Mouse (Mus musculus): ENCODE data around the gene Fbxl2. TPM values are rescaled to one million over a fixed set of nuclear protein-coding genes. Genes with fewer than 3 reads are reported as not detected.

Gene Fbxl2
- polyA plus RNA-seq, 1 experiment = 13.8 TPM

- no peak overlapping the region for H3K27ac ChIP-seq (ENCODE audit: control insufficient read depth, insufficient read depth, low read depth, low read length, poor library complexity)
- TF ChIP-seq POLR2A (IDR thresholded peaks at IDR 0.05; ENCODE audit: borderline replicate concordance, control insufficient read depth, low read depth, low read length) (no peak), CTCF (IDR thresholded peaks at IDR 0.05; ENCODE audit: control insufficient read depth, insufficient read depth, low read length) (no peak)
- no peak overlapping the region for H3K4me3 ChIP-seq (replicated peaks; ENCODE audit: control insufficient read depth, low read depth, low read length)
- WGBS = 86% methylated on average over 11 of the region's 11 CpGs
- H3K4me1 ChIP-seq (ENCODE audit: control insufficient read depth, insufficient read depth, low read length) = no peaks in the 10 kb centered on the region
Measured at GRCm38 (mm10) chr9:113977225-113977840, 68.7 kb downstream of the Fbxl2 start.

GRCm38 (mm10) chr9:113976264-113976663 is 69.7 kb downstream of the Fbxl2 start:
- H3K27ac ChIP-seq (ENCODE audit: control insufficient read depth, insufficient read depth, low read depth, low read length, poor library complexity) = no peak overlapping the region
- no peak overlapping the region for H3K4me3 ChIP-seq (replicated peaks; ENCODE audit: control insufficient read depth, low read depth, low read length)
- TF ChIP-seq CTCF (IDR thresholded peaks at IDR 0.05; ENCODE audit: control insufficient read depth, insufficient read depth, low read length) (no peak), POLR2A (IDR thresholded peaks at IDR 0.05; ENCODE audit: borderline replicate concordance, control insufficient read depth, low read depth, low read length) (no peak)
- 94% methylated on average over 10 of the region's 10 CpGs for WGBS
- no peaks in the 10 kb centered on the region for H3K4me1 ChIP-seq (ENCODE audit: control insufficient read depth, insufficient read depth, low read length)

- WGBS = 88% methylated on average over 7 of the region's 7 CpGs
- Histone ChIP-seq H3K4me1 (ENCODE audit: control insufficient read depth, insufficient read depth, low read length) (no peaks in the 10 kb centered on the region), H3K27ac (ENCODE audit: control insufficient read depth, insufficient read depth, low read depth, low read length, poor library complexity) (no peak overlapping the region), H3K4me3 (replicated peaks; ENCODE audit: control insufficient read depth, low read depth, low read length) (no peak overlapping the region)
- no peak for TF ChIP-seq POLR2A (IDR thresholded peaks at IDR 0.05; ENCODE audit: borderline replicate concordance, control insufficient read depth, low read depth, low read length)
- no peak for TF ChIP-seq CTCF (IDR thresholded peaks at IDR 0.05; ENCODE audit: control insufficient read depth, insufficient read depth, low read length)
Measured at GRCm38 (mm10) chr9:113975442-113975841, 70.5 kb downstream of the Fbxl2 start.

GRCm38 (mm10) chr9:113974945-113975344 is 71.0 kb downstream of the Fbxl2 start:
- TF ChIP-seq POLR2A (IDR thresholded peaks at IDR 0.05; ENCODE audit: borderline replicate concordance, control insufficient read depth, low read depth, low read length) (no peak), CTCF (IDR thresholded peaks at IDR 0.05; ENCODE audit: control insufficient read depth, insufficient read depth, low read length) (no peak)
- no peak overlapping the region for H3K4me3 ChIP-seq (replicated peaks; ENCODE audit: control insufficient read depth, low read depth, low read length)
- 95% methylated on average over 4 of the region's 4 CpGs for WGBS
- H3K4me1 ChIP-seq (ENCODE audit: control insufficient read depth, insufficient read depth, low read length) = no peaks in the 10 kb centered on the region
- H3K27ac ChIP-seq (ENCODE audit: control insufficient read depth, insufficient read depth, low read depth, low read length, poor library complexity) = no peak overlapping the region

- TF ChIP-seq CTCF (IDR thresholded peaks at IDR 0.05; ENCODE audit: control insufficient read depth, insufficient read depth, low read length) (no peak), POLR2A (IDR thresholded peaks at IDR 0.05; ENCODE audit: borderline replicate concordance, control insufficient read depth, low read depth, low read length) (no peak)
- 96% methylated on average over 4 of the region's 4 CpGs for WGBS
Measured at GRCm38 (mm10) chr9:113973857-113974256, 72.1 kb downstream of the Fbxl2 start.

GRCm38 (mm10) chr9:113971615-113972014 is 74.4 kb downstream of the Fbxl2 start:
- Histone ChIP-seq H3K4me1 (ENCODE audit: control insufficient read depth, insufficient read depth, low read length) (peaks cover 1% of the 10 kb centered on the region; the same call in 1 of the 2 replicates), H3K27ac (ENCODE audit: control insufficient read depth, insufficient read depth, low read depth, low read length, poor library complexity) (no peak overlapping the region), H3K4me3 (replicated peaks; ENCODE audit: control insufficient read depth, low read depth, low read length) (no peak overlapping the region)
- no peak for TF ChIP-seq CTCF (IDR thresholded peaks at IDR 0.05; ENCODE audit: control insufficient read depth, insufficient read depth, low read length)
- TF ChIP-seq POLR2A (IDR thresholded peaks at IDR 0.05; ENCODE audit: borderline replicate concordance, control insufficient read depth, low read depth, low read length) = no peak
- WGBS = 77% methylated on average over 8 of the region's 8 CpGs

More at GRCm38 (mm10) chr9:113973857-113974256, 72.1 kb downstream of the Fbxl2 start:
- H3K4me1 ChIP-seq (ENCODE audit: control insufficient read depth, insufficient read depth, low read length) = no peaks in the 10 kb centered on the region
- H3K27ac ChIP-seq (ENCODE audit: control insufficient read depth, insufficient read depth, low read depth, low read length, poor library complexity) = no peak overlapping the region
- H3K4me3 ChIP-seq (replicated peaks; ENCODE audit: control insufficient read depth, low read depth, low read length) = no peak overlapping the region

GRCm38 (mm10) chr9:113970041-113970440 is 76.0 kb downstream of the Fbxl2 start:
- H3K4me3 ChIP-seq (replicated peaks; ENCODE audit: control insufficient read depth, low read depth, low read length) = peak overlapping the region; percentile 76
- 0 out of 2 replicates have a peak overlapping the region, but pooled peaks have one; percentile 6 for H3K27ac ChIP-seq (ENCODE audit: control insufficient read depth, insufficient read depth, low read depth, low read length, poor library complexity)
- TF ChIP-seq POLR2A (IDR thresholded peaks at IDR 0.05; ENCODE audit: borderline replicate concordance, control insufficient read depth, low read depth, low read length) (peak; percentile 38; the same call in 1 of the 2 replicates), CTCF (IDR thresholded peaks at IDR 0.05; ENCODE audit: control insufficient read depth, insufficient read depth, low read length) (peak; percentile 47; the same call in 1 of the 2 replicates)
- WGBS = 74% methylated on average over 14 of the region's 14 CpGs
- H3K4me1 ChIP-seq (ENCODE audit: control insufficient read depth, insufficient read depth, low read length) = peaks cover 1% of the 10 kb centered on the region; the same call in 1 of the 2 replicates

GRCm38 (mm10) chr9:113969399-113969798 is 76.6 kb downstream of the Fbxl2 start:
- no peak for TF ChIP-seq CTCF (IDR thresholded peaks at IDR 0.05; ENCODE audit: control insufficient read depth, insufficient read depth, low read length)
- no peak for TF ChIP-seq POLR2A (IDR thresholded peaks at IDR 0.05; ENCODE audit: borderline replicate concordance, control insufficient read depth, low read depth, low read length)
- peak overlapping the region; percentile 72 for H3K4me3 ChIP-seq (replicated peaks; ENCODE audit: control insufficient read depth, low read depth, low read length)
- H3K4me1 ChIP-seq (ENCODE audit: control insufficient read depth, insufficient read depth, low read length) = peaks cover 1% of the 10 kb centered on the region; the same call in 1 of the 2 replicates
- H3K27ac ChIP-seq (ENCODE audit: control insufficient read depth, insufficient read depth, low read depth, low read length, poor library complexity) = peak overlapping the region; percentile 77
- 74% methylated on average over 8 of the region's 8 CpGs for WGBS
